Mouse (Mus musculus) induced T-regulatory cell, adult 2 months (primary cell): ENCODE measurements around the gene Ly6g6e.
A peak's percentile ranks its signal among the peaks of the same experiment; 100 is the strongest.
"Not testable (repeated sequence)": the region's sequence is repeated elsewhere in the genome, so short reads cannot be mapped to it uniquely, and the experiment has no call there.

Experiments used
- DNase-seq: peaks from one replicate; pipeline ENCODE4 v3.0.0-alpha.2; 2012; ENCODE audit warnings: low read depth

Gene Ly6g6e

GRCm38 (mm10) chr17:35076507-35077176 lies at the start of gene Ly6g6e:
TSS of gene Ly6g6e (plus strand) at chr17:35076902.
- DNase-seq, result no peak

GRCm38 (mm10) chr17:35027277-35028068 lies 49.2 kb upstream of the Ly6g6e start, which contains the start of gene Sapcd1:
TSS of gene Sapcd1 (minus strand) at chr17:35028016.
- no peak for DNase-seq

- no peak for DNase-seq
Measured at GRCm38 (mm10) chr17:35028315-35028714, 48.4 kb upstream of the Ly6g6e start.

GRCm38 (mm10) chr17:35029691-35030532 lies 46.8 kb upstream of the Ly6g6e start:
- DNase-seq, result peak; percentile 64

GRCm38 (mm10) chr17:35031272-35031671 lies 45.4 kb upstream of the Ly6g6e start:
- DNase-seq, result no peak

- no peak for DNase-seq
Measured at GRCm38 (mm10) chr17:35031880-35032279, 44.8 kb upstream of the Ly6g6e start.

- no peak for DNase-seq
Measured at GRCm38 (mm10) chr17:35032323-35032870, 44.3 kb upstream of the Ly6g6e start.

GRCm38 (mm10) chr17:35033703-35034102 lies 43.0 kb upstream of the Ly6g6e start:
- not testable (repeated sequence) for DNase-seq

GRCm38 (mm10) chr17:35034896-35035295 lies 41.8 kb upstream of the Ly6g6e start:
- DNase-seq, result no peak

- DNase-seq, result no peak
Measured at GRCm38 (mm10) chr17:35039121-35039873, 37.4 kb upstream of the Ly6g6e start.

- no peak for DNase-seq
Measured at GRCm38 (mm10) chr17:35043794-35044193, 32.9 kb upstream of the Ly6g6e start.

GRCm38 (mm10) chr17:35044904-35045806 lies 31.5 kb upstream of the Ly6g6e start:
- DNase-seq, result no peak

- no peak for DNase-seq
Measured at GRCm38 (mm10) chr17:35045807-35046680, 30.7 kb upstream of the Ly6g6e start.

- peak; percentile 99 for DNase-seq
Measured at GRCm38 (mm10) chr17:35046681-35047455, 29.8 kb upstream of the Ly6g6e start, which contains the start of gene Msh5. TSS of gene Msh5 (minus strand) at chr17:35046745.

- DNase-seq, result peak; percentile 46
Measured at GRCm38 (mm10) chr17:35047688-35048087, 29.0 kb upstream of the Ly6g6e start.

- peak; percentile 84 for DNase-seq
Measured at GRCm38 (mm10) chr17:35048149-35048931, 28.4 kb upstream of the Ly6g6e start.

- DNase-seq, result peak; percentile 53
Measured at GRCm38 (mm10) chr17:35048932-35049440, 27.7 kb upstream of the Ly6g6e start.
